Mouse (Mus musculus): ENCODE measurements around the gene Commd1.

DNA sequence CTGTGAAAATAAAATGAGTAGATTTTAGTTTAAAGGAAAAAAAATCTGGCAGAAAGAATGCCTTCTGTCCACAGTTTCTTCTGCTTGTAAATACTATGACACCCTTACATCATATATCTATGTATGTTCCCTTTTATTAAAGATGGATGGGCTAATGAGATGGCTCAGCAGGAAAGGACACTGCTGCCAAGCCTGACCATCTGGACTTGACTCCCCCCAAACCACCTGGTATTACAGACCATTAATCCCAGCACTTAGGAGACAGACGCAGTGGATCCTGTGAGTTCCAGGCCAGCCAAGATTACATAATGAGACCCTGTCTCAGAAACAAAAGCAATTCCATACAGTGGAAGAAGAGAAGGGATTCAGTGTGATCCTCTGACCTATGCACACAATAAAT lies 3.5 kb downstream of the Commd1 start:
- no peak for TF ChIP-seq CTCF (conservative IDR thresholded peaks at IDR 0.05; ENCODE audit: low read length)
- no peak for TF ChIP-seq NANOG (IDR thresholded peaks at IDR 0.05; ENCODE audit: borderline replicate concordance, low read length)
